Mouse (Mus musculus) limb, embryonic 13.5 days (tissue): ENCODE results near the gene Sars. TPM values are rescaled to one million over a fixed set of nuclear protein-coding genes. Genes with fewer than 3 reads are reported as not detected.

Source experiments
- ATAC-seq: fragments of 200-750 bp; cut with Nextera tagmentation; 2 replicates; pipeline ENCODE4 v1.8.0; 2017; ENCODE audit warnings: low read depth, moderate number of reproducible peaks, moderate TSS enrichment; ENCODE audit not compliant: low FRiP score
- H3K27ac ChIP-seq: fragments of 300-500 bp; sonication (generic); 2 replicates; pipeline ENCODE4 v1.5.1; 2015; ENCODE audit warnings: inconsistent platforms, mild to moderate bottlenecking, moderate library complexity
- H3K27me3 ChIP-seq: fragments of 300-500 bp; sonication (generic); 2 replicates; pipeline ENCODE4 v1.6.1; 2015; ENCODE audit warnings: mild to moderate bottlenecking, inconsistent platforms
- H3K36me3 ChIP-seq: fragments of 300-500 bp; sonication (generic); 2 replicates; pipeline ENCODE4 v1.6.1; 2015; ENCODE audit warnings: inconsistent platforms, mild to moderate bottlenecking, moderate library complexity
- H3K4me1 ChIP-seq: fragments of 300-500 bp; sonication (generic); 2 replicates; pipeline ENCODE4 v1.6.1; 2015; ENCODE audit warnings: inconsistent platforms
- H3K4me2 ChIP-seq: fragments of 300-500 bp; sonication (generic); replicated peaks from 2 replicates; pipeline ENCODE4 v1.6.1; 2015; ENCODE audit warnings: inconsistent platforms, mild to moderate bottlenecking, moderate library complexity
- H3K4me3 ChIP-seq: fragments of 300-500 bp; sonication (generic); 2 replicates; pipeline ENCODE4 v1.5.1; 2015; ENCODE audit warnings: moderate library complexity, mild to moderate bottlenecking, inconsistent platforms
- H3K9ac ChIP-seq: fragments of 300-500 bp; sonication (generic); 2 replicates; pipeline ENCODE4 v1.6.1; 2015; ENCODE audit warnings: mild to moderate bottlenecking, inconsistent platforms
- H3K9me3 ChIP-seq: fragments of 300-500 bp; sonication (generic); 2 replicates; pipeline ENCODE4 v1.6.1; 2016; ENCODE audit warnings: inconsistent platforms
- WGBS: fragments of 180-500 bp; shearing (Covaris S2); methylation state at CpG from one replicate; pipeline ENCODE4 v1.1.7; 2015; 5-methylcytosine and 5-hydroxymethylcytosine counted together
- polyA plus RNA-seq: library from polyadenylated mRNA; unstranded; fragments of >200 nt; fragmentation: Nextera tagmentation; extraction: Ambion mirVana; gene quantifications from 2 replicates; pipeline ENCODE4 v1.2.1, GENCODE M21; 2015

Gene Sars
- polyA plus RNA-seq, 1 experiment from 2014 or later, result 114 TPM

- peaks cover 37% of the 10 kb centered on the region for H3K4me1 ChIP-seq
- H3K27ac ChIP-seq, result no peak overlapping the region
- 58% methylated on average over 14 of the region's 14 CpGs for WGBS
- no peaks in the 10 kb centered on the region for H3K9me3 ChIP-seq
- H3K36me3 ChIP-seq, result peaks cover 19% of the 10 kb centered on the region
- no peak overlapping the region; the same call in 1 of the 2 replicates for H3K9ac ChIP-seq
- peak overlapping the region; percentile 8; the same call in 1 of the 2 replicates for H3K4me3 ChIP-seq
- no peak for ATAC-seq
- H3K27me3 ChIP-seq, result no peaks in the 10 kb centered on the region
- H3K4me2 ChIP-seq, result peak overlapping the region; percentile 77
Observed at GRCm38 (mm10) chr3:108381945-108382875, 62.8 kb downstream of the Sars start.

- Histone ChIP-seq H3K36me3 (peaks cover 4% of the 10 kb centered on the region; the same call in 1 of the 2 replicates), H3K4me1 (peaks cover 37% of the 10 kb centered on the region), H3K9me3 (no peaks in the 10 kb centered on the region), H3K27ac (no peak overlapping the region), H3K9ac (no peak overlapping the region), H3K4me2 (no peak overlapping the region), H3K27me3 (no peaks in the 10 kb centered on the region), H3K4me3 (no peak overlapping the region)
- WGBS, result 74% methylated on average over 6 of the region's 6 CpGs
- no peak for ATAC-seq
Observed at GRCm38 (mm10) chr3:108380695-108381094, 64.3 kb downstream of the Sars start.

GRCm38 (mm10) chr3:108378875-108379663 lies 65.9 kb downstream of the Sars start:
- Histone ChIP-seq H3K4me2 (no peak overlapping the region), H3K9ac (no peak overlapping the region), H3K36me3 (no peaks in the 10 kb centered on the region), H3K27ac (no peak overlapping the region), H3K4me3 (no peak overlapping the region), H3K4me1 (peaks cover 22% of the 10 kb centered on the region), H3K27me3 (no peaks in the 10 kb centered on the region), H3K9me3 (no peaks in the 10 kb centered on the region)
- no peak for ATAC-seq
- WGBS, result 80% methylated on average over 7 of the region's 7 CpGs

Other genes starting within 250 kb of the Sars start
- 1.8 and 2.1 TPM in 2 replicates for gene Cyb561d1, start 244.0 kb downstream of the Sars start, polyA plus RNA-seq
- gene Atxn7l2, start 234.3 kb downstream of the Sars start, polyA plus RNA-seq, result 25.4 and 26.7 TPM in 2 replicates
- 1.4 and 1.7 TPM in 2 replicates for gene Sypl2, start 218.6 kb downstream of the Sars start, polyA plus RNA-seq
- gene Psma5, start 188.3 kb downstream of the Sars start, polyA plus RNA-seq, result 318 and 331 TPM in 2 replicates
- 10.6 TPM in 2 replicates for gene Sort1, start 161.1 kb downstream of the Sars start, polyA plus RNA-seq
- gene Mybphl, start 80.3 kb downstream of the Sars start, polyA plus RNA-seq, result not detected in 2 replicates
- 62.7 and 63.1 TPM in 2 replicates for gene Psrc1, start 61.4 kb downstream of the Sars start, polyA plus RNA-seq
- 5.5 and 7.3 TPM in 2 replicates for gene Celsr2, start 29.7 kb downstream of the Sars start, polyA plus RNA-seq
- not detected in 2 replicates for gene 1700013F07Rik, start 88.9 kb upstream of the Sars start, polyA plus RNA-seq
- 0.66 and 1.0 TPM in 2 replicates for gene 5330417C22Rik, start 91.3 kb upstream of the Sars start, polyA plus RNA-seq
- gene Tmem167b, start 117.3 kb upstream of the Sars start, polyA plus RNA-seq, result 46.4 and 47.8 TPM in 2 replicates
- gene Taf13, start 126.5 kb upstream of the Sars start, polyA plus RNA-seq, result 42.1 and 42.3 TPM in 2 replicates
- gene Wdr47, start 146.1 kb upstream of the Sars start, polyA plus RNA-seq, result 12.4 and 12.6 TPM in 2 replicates
- gene Clcc1, start 208.7 kb upstream of the Sars start, polyA plus RNA-seq, result 88.4 and 91.0 TPM in 2 replicates